Mouse (Mus musculus) liver, adult 2 months (tissue): ENCODE data around the gene Ccdc138. TPM values are rescaled to one million over a fixed set of nuclear protein-coding genes. Genes with fewer than 3 reads are reported as not detected.

ENCODE experiments used
- DNase-seq: peaks from one replicate; pipeline ENCODE4 v3.0.0-alpha.2; 2011; ENCODE audit warnings: low read depth, low spot score; ENCODE audit errors: extremely low read depth
- H3K27ac ChIP-seq: fragments of 200-500 bp; replicated peaks from 2 replicates; pipeline ENCODE4 v1.5.1; 2012; ENCODE audit warnings: low read depth, mild to moderate bottlenecking, control low read depth, inconsistent platforms, low read length; ENCODE audit not compliant: insufficient read depth
- H3K27me3 ChIP-seq: fragments of 200-500 bp; 2 replicates; pipeline ENCODE4 v1.6.1; 2012; ENCODE audit warnings: mild to moderate bottlenecking, moderate library complexity, low read length, inconsistent platforms; ENCODE audit not compliant: control insufficient read depth, insufficient read depth
- H3K36me3 ChIP-seq: fragments of 200-500 bp; 2 replicates; pipeline ENCODE4 v1.6.1; 2012; ENCODE audit warnings: low read length, inconsistent platforms; ENCODE audit not compliant: control insufficient read depth, insufficient read depth
- H3K4me1 ChIP-seq: fragments of 200-500 bp; 2 replicates; pipeline ENCODE4 v1.6.1; 2011; ENCODE audit warnings: low read length; ENCODE audit not compliant: control insufficient read depth, insufficient read depth
- H3K4me3 ChIP-seq: fragments of 200-500 bp; 2 replicates; pipeline ENCODE4 v1.5.1; 2011; ENCODE audit warnings: low read depth, mild to moderate bottlenecking, control low read depth, low read length, moderate library complexity; ENCODE audit not compliant: insufficient read depth
- H3K79me2 ChIP-seq: fragments of 200-500 bp; 2 replicates; pipeline ENCODE4 v1.6.1; 2012; ENCODE audit warnings: inconsistent platforms, mild to moderate bottlenecking, low read length, moderate library complexity; ENCODE audit not compliant: control insufficient read depth, insufficient read depth
- H3K9ac ChIP-seq: fragments of 200-500 bp; 2 replicates; pipeline ENCODE4 v1.6.1; 2012; ENCODE audit warnings: low read depth, mild to moderate bottlenecking, control low read depth, inconsistent platforms, low read length
- CTCF ChIP-seq: fragments of 200-500 bp; IDR thresholded peaks from 2 replicates; pipeline ENCODE4 v1.5.1; 2011; ENCODE audit warnings: low read depth, low read length, control low read depth
- POLR2A ChIP-seq: fragments of 200-500 bp; IDR thresholded peaks from 2 replicates; pipeline ENCODE4 v1.6.1; 2011; ENCODE audit warnings: low read length, control low read depth; ENCODE audit not compliant: insufficient read depth; ENCODE audit errors: extremely low read depth
- WGBS: fragments of 180-500 bp; shearing (Covaris S2); methylation state at CpG from one replicate; pipeline ENCODE4 v1.1.7; 2018; 5-methylcytosine and 5-hydroxymethylcytosine counted together
- polyA plus RNA-seq: library from polyadenylated mRNA; depleted of rRNA; stranded (reverse); fragments of >200 nt; gene quantifications from 2 replicates; pipeline ENCODE4 v1.2.3, GENCODE M21; 2012
- total RNA-seq: library from RNA; depleted of rRNA; stranded (reverse); fragments of >200 nt; gene quantifications from 2 replicates; pipeline ENCODE4 v1.2.3, GENCODE M21; 2014

Ccdc138 gene
- total and polyA plus RNA-seq, 2 experiments: 0.31 to 2.5 TPM

DNA sequence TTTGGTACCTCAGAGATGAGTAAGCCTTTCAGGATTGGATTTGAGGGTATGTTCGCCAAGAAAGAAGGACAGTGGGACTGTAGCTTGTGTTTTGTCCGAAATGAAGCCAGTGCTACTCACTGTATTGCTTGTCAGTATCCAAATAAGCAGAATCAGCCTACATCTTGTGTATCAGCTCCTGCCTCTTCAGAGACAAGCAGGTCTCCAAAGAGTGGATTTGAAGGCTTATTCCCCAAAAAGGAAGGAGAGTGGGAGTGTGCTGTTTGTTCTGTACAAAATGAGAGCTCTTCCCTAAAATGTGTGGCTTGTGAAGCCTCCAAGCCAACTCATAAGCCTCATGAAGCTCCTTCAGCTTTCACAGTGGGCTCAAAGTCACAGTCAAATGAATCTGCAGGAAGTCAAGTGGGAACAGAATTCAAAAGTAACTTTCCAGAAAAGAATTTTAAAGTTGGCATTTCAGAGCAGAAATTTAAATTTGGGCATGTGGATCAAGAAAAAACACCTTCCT, 19.6 kb upstream of the Ccdc138 start:
- peaks cover 63% of the 10 kb centered on the region for H3K36me3 ChIP-seq
- DNase-seq: no peak
- no peaks in the 10 kb centered on the region; the same call in 1 of the 2 replicates for H3K4me1 ChIP-seq
- no peak overlapping the region for H3K4me3 ChIP-seq
- H3K27ac ChIP-seq: no peak overlapping the region
- TF ChIP-seq POLR2A (no peak), CTCF (no peak)
- no peaks in the 10 kb centered on the region for H3K27me3 ChIP-seq
- H3K79me2 ChIP-seq: no peaks in the 10 kb centered on the region; the same call in 1 of the 2 replicates
- 100% methylated on average over 2 of the region's 2 CpGs for WGBS
- H3K9ac ChIP-seq: no peak overlapping the region

DNA sequence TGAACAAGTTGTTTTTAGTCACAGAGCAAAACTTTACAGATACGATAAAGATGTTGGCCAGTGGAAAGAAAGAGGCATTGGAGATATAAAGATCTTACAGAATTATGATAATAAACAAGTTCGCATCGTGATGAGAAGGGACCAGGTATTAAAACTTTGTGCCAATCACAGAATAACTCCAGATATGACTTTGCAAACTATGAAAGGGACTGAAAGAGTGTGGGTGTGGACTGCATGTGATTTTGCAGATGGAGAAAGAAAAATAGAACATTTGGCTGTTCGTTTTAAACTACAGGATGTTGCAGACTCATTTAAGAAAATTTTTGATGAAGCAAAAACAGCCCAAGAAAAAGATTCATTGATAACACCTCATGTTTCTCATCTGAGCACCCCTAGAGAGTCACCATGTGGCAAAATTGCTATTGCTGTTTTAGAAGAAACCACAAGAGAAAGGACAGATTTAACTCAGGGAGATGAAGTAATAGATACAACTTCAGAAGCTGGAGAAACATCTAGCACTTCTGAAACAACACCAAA, 17.7 kb upstream of the Ccdc138 start:
- Histone ChIP-seq H3K9ac (no peak overlapping the region), H3K4me1 (no peaks in the 10 kb centered on the region; the same call in 1 of the 2 replicates), H3K27me3 (no peaks in the 10 kb centered on the region), H3K79me2 (no peaks in the 10 kb centered on the region; the same call in 1 of the 2 replicates), H3K36me3 (peaks cover 72% of the 10 kb centered on the region), H3K4me3 (no peak overlapping the region), H3K27ac (no peak overlapping the region)
- DNase-seq: no peak
- TF ChIP-seq POLR2A: no peak
- TF ChIP-seq CTCF: no peak
- 96% methylated on average over 4 of the region's 4 CpGs for WGBS

- Histone ChIP-seq H3K27ac (no peak overlapping the region), H3K4me3 (no peak overlapping the region), H3K79me2 (no peaks in the 10 kb centered on the region), H3K27me3 (no peaks in the 10 kb centered on the region), H3K36me3 (peaks cover 62% of the 10 kb centered on the region), H3K9ac (no peak overlapping the region), H3K4me1 (no peaks in the 10 kb centered on the region)
- no peak for DNase-seq
- 92% methylated on average over 5 of the region's 5 CpGs for WGBS
- TF ChIP-seq CTCF: no peak
- TF ChIP-seq POLR2A: no peak
These were observed 6.7 kb upstream of the Ccdc138 start for GRCm38 (mm10) chr10:58491031-58491430.

- Histone ChIP-seq H3K4me3 (no peak overlapping the region), H3K27ac (no peak overlapping the region), H3K9ac (no peak overlapping the region), H3K4me1 (peaks cover 5% of the 10 kb centered on the region; the same call in 1 of the 2 replicates), H3K79me2 (no peaks in the 10 kb centered on the region), H3K36me3 (peaks cover 36% of the 10 kb centered on the region), H3K27me3 (no peaks in the 10 kb centered on the region)
- no peak for DNase-seq
- TF ChIP-seq POLR2A (no peak), CTCF (no peak)
- WGBS: 68% methylated on average over 2 of the region's 2 CpGs
These were observed 2.1 kb upstream of the Ccdc138 start for GRCm38 (mm10) chr10:58495637-58496036.

GRCm38 (mm10) chr10:58496732-58497131, 1.0 kb upstream of the Ccdc138 start:
- H3K27ac ChIP-seq: no peak overlapping the region
- DNase-seq: no peak
- H3K36me3 ChIP-seq: peaks cover 26% of the 10 kb centered on the region
- no peak for TF ChIP-seq CTCF
- TF ChIP-seq POLR2A: no peak
- H3K4me3 ChIP-seq: no peak overlapping the region
- H3K27me3 ChIP-seq: no peaks in the 10 kb centered on the region
- H3K4me1 ChIP-seq: peaks cover 5% of the 10 kb centered on the region; the same call in 1 of the 2 replicates
- no peak overlapping the region for H3K9ac ChIP-seq
- H3K79me2 ChIP-seq: no peaks in the 10 kb centered on the region

DNA sequence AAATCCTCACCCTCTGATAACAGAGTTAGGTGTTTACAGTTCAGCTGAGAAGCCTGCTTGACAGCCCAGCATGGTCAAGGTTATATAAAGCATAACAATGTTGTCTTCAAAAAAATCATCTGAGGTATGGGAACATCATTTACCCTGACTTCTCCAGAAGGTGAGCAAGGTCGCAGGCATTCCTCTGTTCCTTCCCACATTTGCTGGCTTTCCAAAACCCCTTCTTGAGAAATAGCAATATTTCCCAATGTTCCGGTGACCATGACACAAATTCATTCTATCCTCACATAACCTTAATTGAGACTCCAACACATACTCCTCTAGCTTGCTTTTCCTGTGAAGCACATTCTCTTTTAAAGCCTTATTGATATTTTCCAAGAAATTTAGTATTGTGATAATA, 768 bp downstream of the Ccdc138 start:
- peak; percentile 34 for DNase-seq
- H3K27ac ChIP-seq: peak overlapping the region; percentile 61; the same call in 1 of the 2 replicates
- no peak overlapping the region; the same call in 1 of the 2 replicates for H3K9ac ChIP-seq
- H3K27me3 ChIP-seq: no peaks in the 10 kb centered on the region
- peak overlapping the region; percentile 96 for H3K4me3 ChIP-seq
- peaks cover 10% of the 10 kb centered on the region for H3K36me3 ChIP-seq
- TF ChIP-seq POLR2A (no peak), CTCF (no peak)
- no peaks in the 10 kb centered on the region for H3K79me2 ChIP-seq
- peaks cover 5% of the 10 kb centered on the region; the same call in 1 of the 2 replicates for H3K4me1 ChIP-seq
- 8% methylated on average over 2 of the region's 2 CpGs for WGBS
